Mouse (Mus musculus) stomach, postnatal 0 days (tissue): ENCODE results near the gene C2cd3.

Experiments
- CTCF ChIP-seq: IDR thresholded peaks from 2 replicates; pipeline ENCODE4 v1.5.1; 2016; ENCODE audit warnings: antibody characterized with exemption, low read depth, mild to moderate bottlenecking, moderate library complexity
- EP300 ChIP-seq: optimal IDR thresholded peaks from 2 replicates; pipeline ENCODE3; 2016; ENCODE audit warnings: antibody characterized with exemption

DNA sequence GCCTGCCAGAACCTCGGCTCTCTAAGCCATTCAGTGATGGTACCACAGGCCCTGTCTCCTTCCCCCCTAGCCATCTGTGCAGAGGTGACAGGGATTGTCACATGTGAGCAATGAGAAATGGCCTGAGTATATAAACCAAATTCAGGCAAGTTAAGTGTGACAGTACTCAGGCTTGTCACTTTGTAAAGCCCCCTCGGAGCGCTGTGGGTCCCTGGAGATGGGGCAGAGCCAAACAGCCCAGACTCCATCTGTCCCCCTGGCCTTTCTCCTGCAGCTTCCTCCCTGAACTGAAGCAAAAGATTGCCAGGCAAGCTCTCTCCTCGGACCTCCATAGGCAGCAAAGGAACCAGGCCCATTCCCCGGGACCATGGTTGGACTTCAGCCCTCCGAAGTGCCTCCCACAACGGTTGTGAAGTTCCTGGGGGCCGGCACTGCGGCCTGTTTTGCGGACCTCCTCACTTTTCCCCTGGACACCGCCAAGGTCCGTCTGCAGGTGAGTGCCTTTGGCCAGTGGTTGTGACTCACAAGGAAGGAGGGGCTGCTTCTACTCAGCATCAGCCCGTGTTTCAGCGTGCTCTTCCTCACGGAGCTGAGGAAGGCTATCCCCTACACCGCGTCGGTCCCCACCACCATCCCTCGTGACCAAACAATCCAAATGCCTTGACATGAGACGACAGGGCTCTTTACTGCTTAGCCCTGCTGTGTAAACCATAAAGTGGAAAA is 107.2 kb downstream of the C2cd3 start:
- no peak for TF ChIP-seq CTCF
- no peak for TF ChIP-seq EP300
